Mouse (Mus musculus) erythroblast, embryonic 14.5 days (primary cell): ENCODE data around the gene Olfr1116.
"Not testable (repeated sequence)": the region's sequence is repeated elsewhere in the genome, so short reads cannot be mapped to it uniquely, and the experiment has no call there.

ENCODE experiments used
- GATA1 ChIP-seq: IDR thresholded peaks from 2 replicates; pipeline ENCODE4 v1.6.1; 2012; ENCODE audit warnings: low read length, inconsistent platforms, mixed read lengths
- TAL1 ChIP-seq: IDR thresholded peaks from 3 replicates; pipeline ENCODE4 v1.6.1; 2012; ENCODE audit warnings: low read length, inconsistent platforms, mixed read lengths

- TF ChIP-seq TAL1, GATA1: not testable (repeated sequence)
These were observed 26.6 kb downstream of the Olfr1116 start for GRCm38 (mm10) chr2:87293977-87294376.
